Mouse (Mus musculus): ENCODE measurements around the gene Fam120a. TPM values are rescaled to one million over a fixed set of nuclear protein-coding genes. Genes with fewer than 3 reads are reported as not detected.
A peak's percentile ranks its signal among the peaks of the same experiment; 100 is the strongest.

Fam120a gene
- total and polyA plus RNA-seq, 3 experiments, result 66.2 to 119 (median 82.7) TPM

DNA sequence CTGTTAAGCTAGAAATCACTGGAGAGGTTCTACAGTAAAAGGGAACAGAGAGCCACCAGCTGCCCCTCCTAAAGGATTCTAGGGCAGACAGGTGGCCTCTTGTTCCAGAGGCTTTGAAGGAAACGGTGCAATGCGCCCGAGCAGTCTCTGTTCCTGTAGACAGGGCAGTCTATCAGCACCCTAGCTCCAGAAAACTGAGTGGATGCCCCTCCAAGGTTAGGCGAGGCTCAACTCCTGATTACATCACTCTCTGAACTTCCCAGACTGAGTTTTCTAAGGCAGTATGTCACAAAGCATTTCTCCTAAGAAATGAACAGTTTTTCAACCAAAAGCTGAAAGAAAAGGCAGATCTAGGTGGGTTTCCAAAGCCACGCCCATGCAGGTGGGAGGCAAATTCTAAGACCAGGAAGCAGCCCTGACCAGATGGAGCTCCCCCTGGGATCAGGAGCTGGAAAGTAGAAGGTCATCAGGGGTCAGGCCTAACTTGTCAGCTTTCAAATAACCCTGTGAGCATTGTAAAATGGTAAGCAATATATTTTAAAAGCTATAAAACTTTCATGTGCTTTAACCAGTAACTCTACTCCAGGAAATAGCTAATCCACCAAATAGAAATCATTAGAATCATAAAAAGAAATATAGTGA is 17.1 kb downstream of the Fam120a start:
- peaks cover 44% of the 10 kb centered on the region for H3K79me2 ChIP-seq (ENCODE audit: control insufficient read depth, insufficient read depth, low read length, poor library complexity)
- no peak overlapping the region for H3K9ac ChIP-seq (ENCODE audit: control insufficient read depth, low read depth, low read length, poor library complexity, severe bottlenecking)
- DNase-seq (ENCODE audit: low read depth, low spot score), result no peak
- no peak overlapping the region for H3K27ac ChIP-seq (ENCODE audit: control insufficient read depth, low read depth, low read length)
- no peaks in the 10 kb centered on the region for H3K27me3 ChIP-seq (ENCODE audit: control insufficient read depth in 1 of 2, insufficient read depth in 2 of 2, low read length in 2 of 2)
- no peak for TF ChIP-seq TBP (IDR thresholded peaks at IDR 0.05; ENCODE audit: low read depth, low read length)
- TF ChIP-seq ETS1 (IDR thresholded peaks at IDR 0.05; ENCODE audit: low read depth, low read length), result no peak
- TF ChIP-seq NELFE (IDR thresholded peaks at IDR 0.05; ENCODE audit: low read depth, low read length), result no peak
- TF ChIP-seq POLR2AphosphoS5 (IDR thresholded peaks at IDR 0.05; ENCODE audit: borderline replicate concordance, low read depth, low read length), result no peak
- H3K4me1 ChIP-seq (ENCODE audit: control insufficient read depth in 1 of 2, insufficient read depth in 2 of 2, low read length in 2 of 2), result 0 out of 4 replicates have a peak, but pooled peaks cover 0 to 2% of the 10 kb centered on the region in 2 experiments
- H3K4me3 ChIP-seq (ENCODE audit: control insufficient read depth in 1 of 2, insufficient read depth in 1 of 2, low read depth in 2 of 2, low read length in 2 of 2), result no peak overlapping the region
- peaks cover 7 to 27% of the 10 kb centered on the region in 2 experiments for H3K36me3 ChIP-seq (ENCODE audit: control insufficient read depth in 1 of 2, insufficient read depth in 2 of 2, low read length in 2 of 2)
- no peaks in the 10 kb centered on the region for H3K9me3 ChIP-seq (replicated peaks; ENCODE audit: insufficient read depth, low read length)

- Histone ChIP-seq H3K4me1 (ENCODE audit: control insufficient read depth in 1 of 2, insufficient read depth in 2 of 2, low read length in 2 of 2) (0 out of 4 replicates have a peak, but pooled peaks cover 2% of the 10 kb centered on the region in 2 experiments), H3K9me3 (replicated peaks; ENCODE audit: insufficient read depth, low read length) (no peaks in the 10 kb centered on the region), H3K36me3 (ENCODE audit: control insufficient read depth in 1 of 2, insufficient read depth in 2 of 2, low read length in 2 of 2) (peaks cover 7 to 26% of the 10 kb centered on the region in 2 experiments), H3K27me3 (ENCODE audit: control insufficient read depth in 1 of 2, insufficient read depth in 2 of 2, low read length in 2 of 2) (no peaks in the 10 kb centered on the region), H3K4me3 (ENCODE audit: control insufficient read depth in 1 of 2, insufficient read depth in 1 of 2, low read depth in 2 of 2, low read length in 2 of 2) (no peak overlapping the region), H3K79me2 (ENCODE audit: control insufficient read depth, insufficient read depth, low read length, poor library complexity) (peaks cover 37% of the 10 kb centered on the region), H3K27ac (ENCODE audit: control insufficient read depth, low read depth, low read length) (no peak overlapping the region), H3K9ac (ENCODE audit: control insufficient read depth, low read depth, low read length, poor library complexity, severe bottlenecking) (no peak overlapping the region)
- DNase-seq (ENCODE audit: low read depth, low spot score), result no peak
- TF ChIP-seq POLR2AphosphoS2 (IDR thresholded peaks at IDR 0.05; ENCODE audit: low read length), result no peak
- no peak for TF ChIP-seq UBTF (IDR thresholded peaks at IDR 0.05; ENCODE audit: borderline replicate concordance, insufficient read depth, low read depth, low read length)
- TF ChIP-seq ZNF384 (IDR thresholded peaks at IDR 0.05; ENCODE audit: low read depth, low read length), result no peak
- no peak for TF ChIP-seq USF1 (IDR thresholded peaks at IDR 0.05; ENCODE audit: low read depth, low read length)
- no peak for TF ChIP-seq ZC3H11A (IDR thresholded peaks at IDR 0.05; ENCODE audit: low read depth, low read length)
- no peak for TF ChIP-seq KAT2A (conservative IDR thresholded peaks at IDR 0.05; ENCODE audit: low read depth, low read length)
Observed at GRCm38 (mm10) chr13:48948951-48949350, 18.9 kb downstream of the Fam120a start.

GRCm38 (mm10) chr13:48944571-48944970 is 23.2 kb downstream of the Fam120a start:
- TF ChIP-seq ZNF384 (IDR thresholded peaks at IDR 0.05; ENCODE audit: low read depth, low read length) (peak; percentile 35), TAL1 (IDR thresholded peaks at IDR 0.05; ENCODE audit: low read length) (no peak), ZC3H11A (IDR thresholded peaks at IDR 0.05; ENCODE audit: low read depth, low read length) (no peak)
- Histone ChIP-seq H3K27ac (ENCODE audit: control insufficient read depth, low read depth, low read length) (no peak overlapping the region), H3K9me3 (replicated peaks; ENCODE audit: insufficient read depth, low read length) (no peaks in the 10 kb centered on the region), H3K36me3 (ENCODE audit: control insufficient read depth in 1 of 2, insufficient read depth in 2 of 2, low read length in 2 of 2) (peaks cover 24 to 40% of the 10 kb centered on the region in 2 experiments), H3K4me3 (ENCODE audit: control insufficient read depth in 1 of 2, insufficient read depth in 1 of 2, low read depth in 2 of 2, low read length in 2 of 2) (no peak overlapping the region), H3K4me1 (ENCODE audit: control insufficient read depth in 1 of 2, insufficient read depth in 2 of 2, low read length in 2 of 2) (peaks cover 7 to 10% of the 10 kb centered on the region in 2 experiments), H3K9ac (ENCODE audit: control insufficient read depth, low read depth, low read length, poor library complexity, severe bottlenecking) (no peak overlapping the region), H3K79me2 (ENCODE audit: control insufficient read depth, insufficient read depth, low read length, poor library complexity) (peaks cover 25% of the 10 kb centered on the region), H3K27me3 (ENCODE audit: control insufficient read depth in 1 of 2, insufficient read depth in 2 of 2, low read length in 2 of 2) (no peaks in the 10 kb centered on the region)
- no peak for DNase-seq (ENCODE audit: low read depth, low spot score)

Measured in MEL (cell line).